ENCODE assay signal across 8 mouse cellular contexts in genomic region chr2:71673087-71673920, GRCm38 (mm10).
A peak's percentile ranks its signal among the peaks of the same experiment; 100 is the strongest.
DNase-seq lines count a peak whose midpoint lies in the region; ATAC-seq and TF ChIP-seq lines count a peak whose summit lies in the region.
"Had no signal": no experiment of that assay in that cellular context is flagged by ENCODE, and none has a peak within 500 bp of the region (broad histone marks: within the 10 kb centered on the region; RNA-seq: fewer than 3 reads in every experiment).

No protein-coding gene starts in this region.

- no peaks in the 10 kb centered on the region for H3K27me3 ChIP-seq in embryonic facial prominence, embryonic 11.5 days (ENCODE audit: control insufficient read depth, insufficient read depth, low read length)
- no peaks in the 10 kb centered on the region for H3K27me3 ChIP-seq in kidney, adult 2 months (replicated peaks; ENCODE audit: control insufficient read depth, insufficient read depth, low read length)
- no peaks in the 10 kb centered on the region for H3K27me3 ChIP-seq in lung, embryonic 14.5 days (ENCODE audit: insufficient read depth, low read length)
- H3K27me3 ChIP-seq: megakaryocyte, embryonic 14.5 days had no signal

- TF ChIP-seq CTCF in kidney, adult 2 months (conservative IDR thresholded peaks at IDR 0.05; ENCODE audit: insufficient read depth, insufficient read length, low read depth, low read length): no peak
- TF ChIP-seq CTCF in lung, embryonic 14.5 days (IDR thresholded peaks at IDR 0.05; ENCODE audit: low read depth): no peak

- no peak overlapping the region for H3K4me3 ChIP-seq in embryonic facial prominence, embryonic 11.5 days (ENCODE audit: low read depth, low read length)
- H3K4me3 ChIP-seq in kidney, adult 2 months (ENCODE audit: insufficient read depth, low read depth, low read length): no peak overlapping the region
- no peak overlapping the region for H3K4me3 ChIP-seq in lung, embryonic 14.5 days (ENCODE audit: low read depth, low read length)
- H3K4me3 ChIP-seq: megakaryocyte, embryonic 14.5 days had no signal

- peak; percentile 67; the same call in 1 of the 2 replicates for ATAC-seq in embryonic facial prominence, embryonic 11.5 days (replicated peaks; ENCODE audit: insufficient number of reproducible peaks, low FRiP score, low TSS enrichment, low read depth)
- peak; percentile 81 for ATAC-seq in lung, embryonic 14.5 days (ENCODE audit: insufficient read depth)
- ATAC-seq in megakaryocyte-erythroid progenitor cell, adult 5-6 weeks (replicated peaks; ENCODE audit: low FRiP score, low TSS enrichment, poor library complexity, severe bottlenecking): no peak

- DNase-seq in embryonic facial prominence, embryonic 11.5 days (ENCODE audit: low spot score): peak; percentile 45
- DNase-seq in heart, adult 11 months: peak; percentile 99
- peak; percentile 91 for DNase-seq in kidney, adult 2 months
- DNase-seq in lung, embryonic 14.5 days: peak; percentile 72
- DNase-seq in layer of hippocampus, adult 11-12 months (ENCODE audit: low spot score): no peak
- no peak for DNase-seq in urinary bladder, postnatal 4 days (ENCODE audit: low spot score in 2 of 2)

- 33% methylated on average over 18 of the region's 18 CpGs for WGBS in embryonic facial prominence, embryonic 11.5 days
- 41% methylated on average over 18 of the region's 18 CpGs for WGBS in kidney, adult 2 months
- WGBS in lung, embryonic 14.5 days: 50% methylated on average over 18 of the region's 18 CpGs

- no peak overlapping the region for H3K27ac ChIP-seq in embryonic facial prominence, embryonic 11.5 days (replicated peaks; ENCODE audit: low read depth, low read length)
- peak overlapping the region; percentile 51 for H3K27ac ChIP-seq in kidney, adult 2 months (ENCODE audit: insufficient read depth, low read depth, low read length)
- H3K27ac ChIP-seq in lung, embryonic 14.5 days (ENCODE audit: low read depth): peak overlapping the region; percentile 78

- no peak for TF ChIP-seq POLR2A in kidney, adult 2 months (IDR thresholded peaks at IDR 0.05; ENCODE audit: low read depth, low read length)

- no peaks in the 10 kb centered on the region for H3K9me3 ChIP-seq in embryonic facial prominence, embryonic 11.5 days (replicated peaks; ENCODE audit: control insufficient read depth, low read length)
- no peaks in the 10 kb centered on the region for H3K9me3 ChIP-seq in lung, embryonic 14.5 days (ENCODE audit: low read depth, low read length)
- H3K9me3 ChIP-seq: megakaryocyte, embryonic 14.5 days had no signal

- no peaks in the 10 kb centered on the region for H3K36me3 ChIP-seq in embryonic facial prominence, embryonic 11.5 days (replicated peaks; ENCODE audit: control insufficient read depth, insufficient read depth, low read depth, low read length)
- H3K36me3 ChIP-seq in kidney, adult 2 months (ENCODE audit: control insufficient read depth, insufficient read depth, low read length): no peaks in the 10 kb centered on the region
- H3K36me3 ChIP-seq in lung, embryonic 14.5 days (ENCODE audit: insufficient read depth): no peaks in the 10 kb centered on the region

- H3K4me2 ChIP-seq in embryonic facial prominence, embryonic 11.5 days (ENCODE audit: low read depth, low read length): no peak overlapping the region
- H3K4me2 ChIP-seq in lung, embryonic 14.5 days: no peak overlapping the region

- peaks cover 4% of the 10 kb centered on the region; the same call in 1 of the 2 replicates for H3K4me1 ChIP-seq in embryonic facial prominence, embryonic 11.5 days (ENCODE audit: control insufficient read depth, insufficient read depth, low read length)
- 0 out of 2 replicates have a peak, but pooled peaks cover 2% of the 10 kb centered on the region for H3K4me1 ChIP-seq in kidney, adult 2 months (ENCODE audit: control insufficient read depth, insufficient read depth, low read length)
- peaks cover 7% of the 10 kb centered on the region for H3K4me1 ChIP-seq in lung, embryonic 14.5 days (ENCODE audit: insufficient read depth)

- H3K9ac ChIP-seq in embryonic facial prominence, embryonic 11.5 days (replicated peaks; ENCODE audit: low read length): no peak overlapping the region; the same call in 1 of the 2 replicates
- no peak overlapping the region for H3K9ac ChIP-seq in lung, embryonic 14.5 days

Comparison
In these comparisons a context has a peak if more than half of its experiments do, and no peak if none do; other contexts are left out.
1. DNase-seq: peak in embryonic facial prominence, embryonic 11.5 days (single experiment), heart, adult 11 months (single experiment), kidney, adult 2 months (single experiment) and lung, embryonic 14.5 days (single experiment); none in layer of hippocampus, adult 11-12 months (single experiment) and urinary bladder, postnatal 4 days (0 of 2).